Mouse (Mus musculus): ENCODE measurements at regions not wholly inside any gene's neighbourhood (a gene's known extent, or its start where the extent isn't known, plus 50 kb on each side); places are given as distances from the start of the nearest gene placed in this dataset.

DNA sequence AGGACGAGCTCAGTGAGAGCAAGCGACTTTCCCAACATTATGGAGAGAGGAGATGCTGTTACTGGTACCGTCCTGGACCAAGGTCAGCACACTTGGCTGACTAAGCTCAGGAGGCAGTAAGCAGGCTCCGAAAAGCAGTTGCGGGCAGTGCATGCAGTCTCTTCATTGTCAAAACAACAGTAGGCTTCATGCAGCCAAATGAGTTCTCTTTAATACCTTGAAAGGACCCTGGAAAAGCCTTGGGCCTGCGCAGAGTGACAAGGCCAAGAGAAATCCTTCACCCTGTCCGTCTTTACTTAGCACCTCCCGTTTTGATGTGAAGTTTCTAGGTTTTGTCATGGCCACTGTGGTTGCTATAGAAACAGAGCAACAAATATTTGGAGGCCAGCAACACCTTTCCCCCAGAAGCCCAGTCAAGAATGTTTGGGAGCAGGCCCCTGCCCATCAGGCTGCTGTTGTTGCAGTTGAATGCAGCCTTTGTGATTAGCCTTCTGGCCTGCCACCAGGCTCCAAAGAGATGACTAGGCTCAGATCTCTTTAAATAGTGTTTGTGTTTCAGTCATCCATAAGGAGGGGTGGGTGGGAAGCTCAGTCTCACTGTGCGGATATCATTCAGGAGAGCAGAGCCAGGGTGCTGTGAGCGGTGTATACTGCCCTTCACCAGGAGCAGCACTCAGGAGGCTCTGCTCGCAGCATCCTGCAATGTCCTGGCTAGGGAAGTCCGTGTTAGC is 85.6 kb upstream of the Jun start:
- intact Hi-C loops (cut with DNase I) = no loop called here
- DNase-seq = no peak
- no peaks in the 10 kb centered on the region for H3K27me3 ChIP-seq (ENCODE audit: control insufficient read depth, insufficient read depth, low read length)
- WGBS = 73% methylated on average over 12 of the region's 12 CpGs
- H3K36me3 ChIP-seq (ENCODE audit: control insufficient read depth, insufficient read depth, low read length) = no peaks in the 10 kb centered on the region
- H3K4me1 ChIP-seq (ENCODE audit: control insufficient read depth, insufficient read depth, low read length) = peaks cover 3% of the 10 kb centered on the region
- H3K79me2 ChIP-seq (replicated peaks; ENCODE audit: control insufficient read depth, insufficient read depth, low read length) = no peaks in the 10 kb centered on the region
- no peak overlapping the region for H3K27ac ChIP-seq
- no peak overlapping the region for H3K4me3 ChIP-seq
- TF ChIP-seq EP300 (IDR thresholded peaks at IDR 0.05; ENCODE audit: insufficient read depth, low read depth, low read length) = no peak
- TF ChIP-seq CTCF (IDR thresholded peaks at IDR 0.05) = no peak
- no peak for TF ChIP-seq POLR2A (IDR thresholded peaks at IDR 0.05; ENCODE audit: insufficient read depth, low read depth, low read length)
- no peak overlapping the region for H3K9ac ChIP-seq (ENCODE audit: low read depth, low read length)

DNA sequence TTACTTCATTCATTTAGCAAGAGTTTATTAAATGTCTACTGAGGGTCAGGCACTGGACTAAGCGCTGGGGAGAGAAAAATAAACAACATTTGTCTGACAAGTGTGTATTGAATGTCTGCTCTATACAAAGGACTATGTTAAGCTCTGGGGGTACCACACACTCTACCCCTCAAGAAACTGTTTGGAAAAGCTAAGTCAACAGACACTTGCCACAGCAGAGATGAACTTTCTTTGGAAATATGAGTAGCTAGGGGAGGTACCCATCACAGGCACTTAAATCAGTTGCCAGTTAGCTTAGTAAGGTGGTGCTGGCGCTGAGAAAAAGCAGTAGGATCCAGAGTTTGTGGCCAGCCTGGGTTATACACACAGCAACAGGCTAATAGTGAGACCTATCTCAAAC is 86.7 kb upstream of the Jun start:
- H3K4me1 ChIP-seq (ENCODE audit: control insufficient read depth, insufficient read depth, low read length) = peaks cover 5% of the 10 kb centered on the region
- no peak overlapping the region for H3K27ac ChIP-seq
- no peaks in the 10 kb centered on the region for H3K27me3 ChIP-seq (ENCODE audit: control insufficient read depth, insufficient read depth, low read length)
- DNase-seq = no peak
- TF ChIP-seq POLR2A (IDR thresholded peaks at IDR 0.05; ENCODE audit: insufficient read depth, low read depth, low read length) (no peak), EP300 (IDR thresholded peaks at IDR 0.05; ENCODE audit: insufficient read depth, low read depth, low read length) (no peak), CTCF (IDR thresholded peaks at IDR 0.05) (no peak)
- no peaks in the 10 kb centered on the region for H3K79me2 ChIP-seq (replicated peaks; ENCODE audit: control insufficient read depth, insufficient read depth, low read length)
- intact Hi-C loops (cut with DNase I) = no loop called here
- no peak overlapping the region for H3K9ac ChIP-seq (ENCODE audit: low read depth, low read length)
- no peak overlapping the region for H3K4me3 ChIP-seq
- no peaks in the 10 kb centered on the region for H3K36me3 ChIP-seq (ENCODE audit: control insufficient read depth, insufficient read depth, low read length)
- WGBS = 94% methylated on average over 2 of the region's 2 CpGs

DNA sequence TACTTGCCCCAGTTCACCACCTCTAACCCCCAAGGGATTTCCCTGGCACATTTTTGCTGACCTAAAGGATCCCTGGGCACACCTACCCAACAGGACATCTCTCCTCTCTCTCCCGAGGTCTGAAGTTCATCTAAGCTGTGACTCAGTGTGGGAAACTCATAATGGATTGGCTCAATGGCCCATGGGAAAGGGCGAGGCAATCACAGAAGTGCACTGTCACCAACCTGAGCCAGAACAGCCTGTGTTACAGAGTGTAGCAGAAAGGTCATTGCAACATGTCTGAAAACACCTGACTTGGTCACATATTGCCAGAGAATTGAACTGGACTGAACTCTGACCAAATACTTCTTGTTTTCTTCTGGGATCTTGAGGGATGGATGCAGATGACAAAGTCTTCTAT is 89.2 kb upstream of the Jun start:
- TF ChIP-seq POLR2A (IDR thresholded peaks at IDR 0.05; ENCODE audit: insufficient read depth, low read depth, low read length) (no peak), EP300 (IDR thresholded peaks at IDR 0.05; ENCODE audit: insufficient read depth, low read depth, low read length) (no peak), CTCF (IDR thresholded peaks at IDR 0.05) (no peak)
- no peaks in the 10 kb centered on the region for H3K79me2 ChIP-seq (replicated peaks; ENCODE audit: control insufficient read depth, insufficient read depth, low read length)
- H3K4me1 ChIP-seq (ENCODE audit: control insufficient read depth, insufficient read depth, low read length) = peaks cover 10% of the 10 kb centered on the region
- no peak overlapping the region for H3K4me3 ChIP-seq
- no peak overlapping the region for H3K9ac ChIP-seq (ENCODE audit: low read depth, low read length)
- no peak overlapping the region for H3K27ac ChIP-seq
- no peaks in the 10 kb centered on the region for H3K27me3 ChIP-seq (ENCODE audit: control insufficient read depth, insufficient read depth, low read length)
- intact Hi-C loops (cut with DNase I) = no loop called here
- no peaks in the 10 kb centered on the region for H3K36me3 ChIP-seq (ENCODE audit: control insufficient read depth, insufficient read depth, low read length)
- no peak for DNase-seq
- 72% methylated on average over 2 of the region's 2 CpGs for WGBS

DNA sequence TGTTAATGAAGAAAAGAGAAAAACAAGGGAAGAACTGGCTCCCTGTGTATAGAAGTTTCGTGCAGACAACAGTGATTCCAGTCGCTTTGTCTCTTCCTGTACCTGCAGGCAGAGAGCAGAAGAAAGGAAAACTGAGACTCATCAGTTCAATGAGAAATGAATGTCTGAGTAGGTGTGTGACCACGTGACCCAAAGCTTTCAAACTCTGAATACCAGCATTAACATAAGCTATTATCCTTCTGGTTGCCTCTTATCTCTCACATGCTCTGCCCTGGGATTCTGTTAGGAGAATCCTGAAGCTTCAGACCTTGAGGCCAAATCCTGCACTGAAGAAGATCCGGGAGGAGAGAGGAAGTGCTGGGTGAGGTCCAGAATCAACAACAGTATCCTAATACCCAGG is 91.1 kb upstream of the Jun start:
- Histone ChIP-seq H3K27ac (no peak overlapping the region), H3K79me2 (replicated peaks; ENCODE audit: control insufficient read depth, insufficient read depth, low read length) (no peaks in the 10 kb centered on the region), H3K9ac (ENCODE audit: low read depth, low read length) (no peak overlapping the region), H3K27me3 (ENCODE audit: control insufficient read depth, insufficient read depth, low read length) (no peaks in the 10 kb centered on the region), H3K4me1 (ENCODE audit: control insufficient read depth, insufficient read depth, low read length) (peaks cover 10% of the 10 kb centered on the region), H3K4me3 (no peak overlapping the region), H3K36me3 (ENCODE audit: control insufficient read depth, insufficient read depth, low read length) (no peaks in the 10 kb centered on the region; the same call in 1 of the 2 replicates)
- no peak for TF ChIP-seq POLR2A (IDR thresholded peaks at IDR 0.05; ENCODE audit: insufficient read depth, low read depth, low read length)
- TF ChIP-seq EP300 (IDR thresholded peaks at IDR 0.05; ENCODE audit: insufficient read depth, low read depth, low read length) = no peak
- TF ChIP-seq CTCF (IDR thresholded peaks at IDR 0.05) = no peak
- WGBS = 67% methylated on average over 4 of the region's 4 CpGs
- DNase-seq = no peak
- intact Hi-C loops (cut with DNase I) = no loop called here

DNA sequence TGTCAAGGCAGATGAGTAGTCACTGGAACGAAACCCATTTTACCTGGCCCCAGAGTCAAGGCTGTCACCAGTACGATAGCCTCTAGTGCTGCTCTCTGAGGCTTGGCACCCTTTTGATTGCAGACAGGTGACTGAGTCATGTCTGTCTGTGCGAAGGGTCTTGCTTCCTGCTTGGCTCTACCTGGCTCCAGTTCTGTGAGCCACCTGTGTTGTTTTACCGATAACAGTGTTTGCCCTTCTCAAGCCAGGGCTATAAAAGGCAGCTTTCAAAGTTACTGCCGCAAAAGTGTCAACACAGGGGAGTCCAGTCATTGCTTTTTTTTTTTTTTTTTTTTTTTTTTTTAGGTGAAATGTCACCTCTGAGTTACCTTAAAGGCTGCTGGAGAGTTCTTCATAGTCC is 91.6 kb upstream of the Jun start:
- TF ChIP-seq POLR2A (IDR thresholded peaks at IDR 0.05; ENCODE audit: insufficient read depth, low read depth, low read length) (no peak), CTCF (IDR thresholded peaks at IDR 0.05) (no peak), EP300 (IDR thresholded peaks at IDR 0.05; ENCODE audit: insufficient read depth, low read depth, low read length) (no peak)
- H3K36me3 ChIP-seq (ENCODE audit: control insufficient read depth, insufficient read depth, low read length) = no peaks in the 10 kb centered on the region; the same call in 1 of the 2 replicates
- no peaks in the 10 kb centered on the region for H3K79me2 ChIP-seq (replicated peaks; ENCODE audit: control insufficient read depth, insufficient read depth, low read length)
- no peak overlapping the region for H3K9ac ChIP-seq (ENCODE audit: low read depth, low read length)
- H3K4me1 ChIP-seq (ENCODE audit: control insufficient read depth, insufficient read depth, low read length) = peaks cover 10% of the 10 kb centered on the region
- no peak overlapping the region for H3K4me3 ChIP-seq
- 85% methylated on average over 5 of the region's 5 CpGs for WGBS
- H3K27me3 ChIP-seq (ENCODE audit: control insufficient read depth, insufficient read depth, low read length) = no peaks in the 10 kb centered on the region
- no peak overlapping the region for H3K27ac ChIP-seq
- DNase-seq = no peak
- intact Hi-C loops (cut with DNase I) = no loop called here

DNA sequence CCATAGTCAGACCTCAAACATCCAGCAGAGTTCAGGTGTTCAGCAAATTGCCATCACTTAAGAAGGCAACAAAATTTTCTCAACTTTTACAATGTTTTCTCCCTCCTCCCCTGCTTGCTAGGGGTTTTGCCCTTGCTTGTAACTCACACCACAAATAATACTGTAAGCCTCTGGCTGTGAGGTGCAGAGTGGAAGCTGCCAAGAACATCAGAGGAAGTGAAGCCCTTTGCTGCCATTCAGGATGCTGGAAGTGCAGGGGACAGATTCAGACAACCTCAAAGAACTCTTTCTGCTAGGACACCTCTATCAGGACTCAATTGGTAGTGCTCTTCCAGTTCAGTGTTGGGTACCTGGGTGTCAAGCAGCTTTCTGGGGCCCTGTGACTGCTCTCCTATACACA is 92.4 kb upstream of the Jun start:
- H3K27me3 ChIP-seq (ENCODE audit: control insufficient read depth, insufficient read depth, low read length) = no peaks in the 10 kb centered on the region
- peaks cover 10% of the 10 kb centered on the region for H3K4me1 ChIP-seq (ENCODE audit: control insufficient read depth, insufficient read depth, low read length)
- H3K27ac ChIP-seq = no peak overlapping the region
- no peak overlapping the region for H3K4me3 ChIP-seq
- H3K9ac ChIP-seq (ENCODE audit: low read depth, low read length) = no peak overlapping the region
- TF ChIP-seq POLR2A (IDR thresholded peaks at IDR 0.05; ENCODE audit: insufficient read depth, low read depth, low read length) (no peak), EP300 (IDR thresholded peaks at IDR 0.05; ENCODE audit: insufficient read depth, low read depth, low read length) (no peak), CTCF (IDR thresholded peaks at IDR 0.05) (no peak)
- DNase-seq = no peak
- H3K79me2 ChIP-seq (replicated peaks; ENCODE audit: control insufficient read depth, insufficient read depth, low read length) = no peaks in the 10 kb centered on the region
- H3K36me3 ChIP-seq (ENCODE audit: control insufficient read depth, insufficient read depth, low read length) = no peaks in the 10 kb centered on the region; the same call in 1 of the 2 replicates
- intact Hi-C loops (cut with DNase I) = no loop called here
